Mouse (Mus musculus) midbrain, embryonic 14.5 days (tissue): ENCODE results near the gene Map3k10. TPM values are rescaled to one million over a fixed set of nuclear protein-coding genes. Genes with fewer than 3 reads are reported as not detected.

Experiments
- ATAC-seq: fragments of 200-750 bp; cut with Nextera tagmentation; 2 replicates; pipeline ENCODE4 v1.8.0; 2017; ENCODE audit warnings: moderate number of reproducible peaks, moderate library complexity; ENCODE audit not compliant: low FRiP score, low TSS enrichment
- DNase-seq: peaks from one replicate; pipeline ENCODE4 v3.0.0-alpha.2; 2015
- H3K27ac ChIP-seq: fragments of 300-500 bp; sonication (generic); replicated peaks from 2 replicates; pipeline ENCODE4 v1.5.1; 2014; ENCODE audit warnings: mild to moderate bottlenecking, low read depth, low read length, moderate library complexity
- H3K27me3 ChIP-seq: fragments of 300-500 bp; sonication (generic); 2 replicates; pipeline ENCODE4 v1.6.1; 2014; ENCODE audit warnings: low read length, control low read depth, mixed read lengths; ENCODE audit not compliant: control insufficient read depth, insufficient read depth
- H3K36me3 ChIP-seq: fragments of 300-500 bp; sonication (generic); 2 replicates; pipeline ENCODE4 v1.6.1; 2014; ENCODE audit warnings: low read length, control low read depth; ENCODE audit not compliant: control insufficient read depth, insufficient read depth
- H3K4me1 ChIP-seq: fragments of 300-500 bp; sonication (generic); 2 replicates; pipeline ENCODE4 v1.6.1; 2014; ENCODE audit warnings: mild to moderate bottlenecking, antibody characterized with exemption, low read length, control low read depth; ENCODE audit not compliant: control insufficient read depth, insufficient read depth
- H3K4me2 ChIP-seq: fragments of 300-500 bp; sonication (generic); 2 replicates; pipeline ENCODE4 v1.6.1; 2014; ENCODE audit warnings: mild to moderate bottlenecking, low read length, moderate library complexity
- H3K4me3 ChIP-seq: fragments of 300-500 bp; sonication (generic); replicated peaks from 2 replicates; pipeline ENCODE4 v1.5.1; 2014; ENCODE audit warnings: low read depth, low read length
- H3K9ac ChIP-seq: fragments of 300-500 bp; sonication (generic); replicated peaks from 2 replicates; pipeline ENCODE4 v1.6.1; 2014; ENCODE audit warnings: mild to moderate bottlenecking, low read length, moderate library complexity
- H3K9me3 ChIP-seq: fragments of 300-500 bp; sonication (generic); 2 replicates; pipeline ENCODE4 v1.6.1; 2016; ENCODE audit warnings: low read length, control low read depth, mixed read lengths; ENCODE audit not compliant: control insufficient read depth
- WGBS: fragments of 180-500 bp; shearing (Covaris S2); extraction: QIAGEN DNeasy Blood & Tissue Kit; methylation state at CpG from one replicate; pipeline ENCODE4 v1.1.7; 2014; 5-methylcytosine and 5-hydroxymethylcytosine counted together
- polyA plus RNA-seq: library from polyadenylated mRNA; unstranded; fragments of >200 nt; fragmentation: Nextera tagmentation; extraction: Ambion mirVana; gene quantifications from 2 replicates; pipeline ENCODE4 v1.2.1, GENCODE M21; 2014

The Map3k10 gene
- polyA plus RNA-seq, 1 experiment from 2014 or later: 19.0 TPM

DNA sequence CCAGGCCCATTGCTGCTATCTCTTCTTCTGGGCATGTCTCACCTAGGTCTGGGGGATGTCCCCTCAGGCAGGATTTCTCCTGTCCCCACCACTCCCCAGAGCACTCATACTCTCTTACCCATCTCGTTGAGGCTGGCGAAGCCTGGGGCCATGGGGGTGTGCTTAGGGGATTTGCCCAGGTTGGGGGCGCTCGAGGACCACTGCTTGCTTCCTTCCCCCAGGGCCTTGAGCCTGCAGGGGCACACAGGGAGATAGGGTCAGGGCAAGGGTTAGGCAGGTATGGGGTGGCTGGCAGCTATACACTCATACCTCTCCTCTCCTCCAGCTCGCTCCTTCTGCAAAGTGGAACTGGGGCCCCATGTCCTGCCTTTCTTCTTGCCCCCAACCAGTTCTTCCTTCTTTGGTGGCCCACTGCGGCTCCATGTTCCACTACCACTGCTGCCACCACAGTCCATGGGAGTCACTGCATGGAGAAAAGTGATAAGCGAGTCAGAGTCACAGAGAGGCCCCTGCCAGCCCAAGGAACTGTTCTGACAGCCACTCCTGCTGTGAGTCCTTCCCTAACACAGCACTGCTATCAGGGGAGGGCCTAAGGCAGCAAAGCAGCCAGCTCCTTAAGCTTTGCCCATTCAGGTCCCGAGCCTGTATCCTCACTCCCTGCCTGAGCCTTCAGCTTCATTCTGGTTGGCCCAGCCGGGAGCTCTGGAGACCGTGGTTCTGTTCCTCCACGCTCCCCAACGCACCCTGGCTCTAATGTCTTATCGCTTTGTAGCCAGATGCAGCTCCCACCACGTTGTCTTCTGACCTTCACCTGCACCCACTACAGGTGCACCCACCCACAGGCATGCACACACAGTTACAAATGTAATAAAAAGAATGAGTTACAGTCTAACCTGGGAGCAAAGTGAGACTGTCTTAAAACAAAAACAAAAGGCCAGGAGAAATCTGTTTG is 15.4 kb downstream of the Map3k10 start:
- no peak overlapping the region for H3K4me3 ChIP-seq
- H3K4me2 ChIP-seq: no peak overlapping the region
- no peak for ATAC-seq
- no peak for DNase-seq
- no peak overlapping the region for H3K9ac ChIP-seq
- no peaks in the 10 kb centered on the region for H3K9me3 ChIP-seq
- H3K27me3 ChIP-seq: no peaks in the 10 kb centered on the region
- H3K27ac ChIP-seq: no peak overlapping the region
- peaks cover 6% of the 10 kb centered on the region; the same call in 1 of the 2 replicates for H3K4me1 ChIP-seq
- 65% methylated on average over 14 of the region's 14 CpGs for WGBS
- H3K36me3 ChIP-seq: peaks cover 69% of the 10 kb centered on the region

DNA sequence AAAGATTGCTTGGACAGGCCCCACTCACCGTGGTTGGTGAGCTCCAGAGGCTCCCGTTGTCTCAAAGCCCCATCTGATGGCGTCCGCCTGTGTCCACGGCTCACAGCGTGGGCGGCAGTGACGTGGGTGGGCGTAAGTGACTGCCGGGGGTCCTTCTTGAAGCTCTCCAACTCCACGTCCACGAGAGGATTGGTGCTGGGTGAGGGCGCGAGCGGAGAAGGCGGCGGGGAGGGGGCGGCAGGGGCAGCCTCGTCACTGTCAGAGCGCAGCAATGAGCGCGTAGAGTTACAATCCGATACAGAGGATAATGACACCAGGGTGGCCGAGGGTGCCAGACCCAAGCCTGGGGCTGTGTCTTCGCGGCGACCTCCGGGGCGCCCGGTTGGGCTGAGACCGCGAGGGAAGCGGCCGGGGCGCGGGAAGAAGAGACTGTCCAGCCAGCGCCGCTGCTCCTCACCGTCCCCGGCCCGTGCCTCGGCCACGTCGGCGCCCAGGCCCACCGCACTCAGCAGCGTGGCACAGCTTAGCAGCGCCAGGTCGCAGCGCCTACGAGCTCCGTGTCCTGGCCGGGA is 16.5 kb downstream of the Map3k10 start:
- WGBS: 36% methylated on average over 52 of the region's 53 CpGs
- no peak for DNase-seq
- Histone ChIP-seq H3K36me3 (peaks cover 65% of the 10 kb centered on the region), H3K4me3 (no peak overlapping the region), H3K4me1 (peaks cover 10% of the 10 kb centered on the region; the same call in 1 of the 2 replicates), H3K27me3 (no peaks in the 10 kb centered on the region), H3K9me3 (no peaks in the 10 kb centered on the region), H3K9ac (no peak overlapping the region), H3K27ac (no peak overlapping the region), H3K4me2 (no peak overlapping the region)
- ATAC-seq: no peak

DNA sequence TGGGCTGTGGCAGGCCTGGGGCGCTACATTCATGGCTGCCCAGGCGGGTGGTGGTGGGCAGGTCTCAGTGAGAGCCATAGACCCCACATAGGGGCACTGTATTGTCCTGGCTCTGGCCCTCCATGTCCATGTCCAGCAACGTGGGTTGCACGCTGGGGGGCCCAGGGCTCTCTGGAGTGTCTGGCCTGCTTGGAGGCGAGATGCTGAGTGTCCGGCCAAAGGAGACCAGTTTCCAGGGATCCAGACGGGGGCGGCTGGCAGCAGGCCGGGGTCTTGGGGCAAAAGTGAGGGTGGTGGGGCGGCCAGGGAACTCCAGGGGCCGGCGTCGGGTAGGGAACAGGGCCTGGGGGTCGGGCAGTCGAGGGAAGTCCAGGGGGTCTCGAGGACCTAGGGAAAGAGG is 17.8 kb downstream of the Map3k10 start:
- Histone ChIP-seq H3K36me3 (peaks cover 57% of the 10 kb centered on the region), H3K9me3 (no peaks in the 10 kb centered on the region), H3K4me1 (peaks cover 11% of the 10 kb centered on the region; the same call in 1 of the 2 replicates), H3K4me2 (no peak overlapping the region), H3K4me3 (no peak overlapping the region), H3K27ac (no peak overlapping the region), H3K27me3 (no peaks in the 10 kb centered on the region), H3K9ac (no peak overlapping the region)
- no peak for DNase-seq
- whole genome bisulfite sequencing: 89% methylated on average over 16 of the region's 16 CpGs
- no peak for ATAC-seq

DNA sequence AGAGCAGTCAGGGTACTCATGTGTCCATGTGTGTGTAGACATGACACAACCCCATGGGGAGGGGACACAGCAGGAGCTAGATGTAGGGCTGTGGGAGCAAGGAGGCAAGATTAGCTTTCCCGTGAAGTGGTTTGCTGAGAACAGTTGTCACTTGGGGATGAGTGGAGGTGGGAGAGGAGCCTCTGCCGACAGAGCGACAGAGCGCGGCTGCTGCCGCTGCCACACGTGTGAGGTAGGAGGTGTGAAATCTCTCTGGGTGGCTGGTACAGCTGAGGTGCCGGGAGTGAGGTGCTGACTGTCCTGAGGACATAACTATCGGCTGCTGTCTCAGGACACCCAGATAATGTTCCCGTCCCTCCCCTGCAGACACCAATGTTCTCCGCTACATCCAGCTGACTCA is 18.9 kb downstream of the Map3k10 start:
- Histone ChIP-seq H3K4me1 (peaks cover 11% of the 10 kb centered on the region; the same call in 1 of the 2 replicates), H3K9ac (no peak overlapping the region), H3K4me3 (no peak overlapping the region), H3K27ac (no peak overlapping the region), H3K4me2 (no peak overlapping the region), H3K9me3 (no peaks in the 10 kb centered on the region), H3K36me3 (peaks cover 47% of the 10 kb centered on the region), H3K27me3 (no peaks in the 10 kb centered on the region)
- no peak for ATAC-seq
- 81% methylated on average over 11 of the region's 11 CpGs for WGBS
- DNase-seq: no peak

DNA sequence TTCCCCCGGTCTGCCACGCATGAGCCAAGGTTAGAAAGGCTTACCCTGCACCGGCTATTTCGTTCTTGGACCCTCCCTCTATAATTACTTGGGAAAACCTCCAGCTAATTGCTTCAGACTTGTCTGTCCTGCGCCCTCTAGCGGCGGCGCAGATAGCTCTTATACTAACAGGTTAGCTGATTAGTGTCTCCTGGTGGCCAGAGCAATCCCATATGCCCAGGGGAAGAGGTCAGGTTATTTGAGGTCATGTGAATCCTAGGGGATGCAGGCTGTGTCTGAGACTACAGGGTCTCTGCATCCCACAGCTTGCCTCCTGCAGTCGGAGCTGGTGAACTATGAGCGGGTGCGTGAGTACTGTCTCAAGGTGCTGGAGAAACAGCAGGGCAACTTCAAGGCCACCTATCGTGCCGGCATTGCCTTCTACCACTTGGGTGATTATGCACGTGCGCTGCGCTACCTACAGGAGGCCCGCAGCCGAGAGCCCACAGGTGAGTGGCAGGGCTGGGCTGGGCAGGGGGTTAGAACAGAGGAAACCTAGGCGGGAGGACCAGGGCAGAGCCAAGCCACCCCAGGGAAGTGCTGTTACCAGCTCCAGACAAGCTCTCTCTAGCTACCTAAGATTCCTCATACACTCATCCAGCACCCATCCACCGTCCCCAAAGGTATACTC is 19.7 kb downstream of the Map3k10 start:
- DNase-seq (peak; percentile 47), ATAC-seq (no peak)
- 66% methylated on average over 20 of the region's 20 CpGs for WGBS
- Histone ChIP-seq H3K27me3 (no peaks in the 10 kb centered on the region), H3K4me1 (peaks cover 11% of the 10 kb centered on the region; the same call in 1 of the 2 replicates), H3K36me3 (peaks cover 40% of the 10 kb centered on the region), H3K4me3 (peak overlapping the region; percentile 65), H3K27ac (peak overlapping the region; percentile 95), H3K9ac (peak overlapping the region; percentile 85), H3K4me2 (peak overlapping the region; percentile 75), H3K9me3 (no peaks in the 10 kb centered on the region)

DNA sequence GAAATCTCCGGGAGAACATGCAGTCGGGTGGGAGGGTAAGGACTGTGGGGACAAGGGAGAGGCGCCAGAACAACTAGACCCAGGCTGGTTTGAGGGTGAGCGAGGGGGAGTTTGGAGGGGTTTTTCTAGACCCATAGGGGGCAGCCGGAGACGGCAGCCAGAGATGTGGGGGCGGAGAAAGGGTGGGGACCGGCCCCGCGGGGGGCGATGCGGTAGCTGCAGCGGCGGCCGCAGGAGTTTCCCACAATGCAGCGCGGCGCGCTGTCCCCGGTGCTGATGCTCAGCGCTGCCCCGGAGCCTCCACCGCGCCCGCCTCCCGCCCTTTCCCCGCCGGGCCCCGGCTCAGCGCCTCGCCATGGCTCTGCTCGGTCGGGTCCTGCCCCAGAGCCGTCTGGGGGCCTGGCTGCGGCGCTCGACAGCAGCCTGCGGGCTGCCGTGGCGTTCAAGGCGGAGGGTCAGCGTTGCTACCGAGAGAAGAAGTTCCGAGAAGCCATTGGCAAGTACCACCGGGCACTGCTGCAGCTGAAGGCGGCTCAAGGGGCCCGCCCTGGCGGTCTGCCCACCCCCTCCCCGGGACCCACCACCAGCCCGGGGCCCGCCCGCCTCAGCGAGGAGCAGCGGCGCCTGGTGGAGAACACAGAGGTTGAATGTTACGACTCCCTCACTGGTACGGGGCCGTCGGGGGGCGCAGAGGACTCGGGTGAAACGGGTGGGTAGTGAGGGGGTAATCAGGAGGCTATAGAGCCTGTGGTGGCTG is 20.5 kb downstream of the Map3k10 start, which contains the start of gene Ttc9b:
Ttc9b (plus strand) TSS at position 235 of the 757 bp plus-strand sequence.
- Histone ChIP-seq H3K27me3 (no peaks in the 10 kb centered on the region), H3K36me3 (peaks cover 32% of the 10 kb centered on the region), H3K4me3 (peak within 1 kb of the TSS; percentile 65), H3K4me1 (peaks cover 11% of the 10 kb centered on the region; the same call in 1 of the 2 replicates), H3K27ac (peak within 1 kb of the TSS; percentile 95), H3K9me3 (no peaks in the 10 kb centered on the region), H3K9ac (peak within 1 kb of the TSS; percentile 85), H3K4me2 (peak within 1 kb of the TSS; percentile 75)
- WGBS: under 1% methylated on average over 62 of the region's 62 CpGs
- peak; percentile 92 for DNase-seq
- peak; percentile 78 for ATAC-seq

DNA sequence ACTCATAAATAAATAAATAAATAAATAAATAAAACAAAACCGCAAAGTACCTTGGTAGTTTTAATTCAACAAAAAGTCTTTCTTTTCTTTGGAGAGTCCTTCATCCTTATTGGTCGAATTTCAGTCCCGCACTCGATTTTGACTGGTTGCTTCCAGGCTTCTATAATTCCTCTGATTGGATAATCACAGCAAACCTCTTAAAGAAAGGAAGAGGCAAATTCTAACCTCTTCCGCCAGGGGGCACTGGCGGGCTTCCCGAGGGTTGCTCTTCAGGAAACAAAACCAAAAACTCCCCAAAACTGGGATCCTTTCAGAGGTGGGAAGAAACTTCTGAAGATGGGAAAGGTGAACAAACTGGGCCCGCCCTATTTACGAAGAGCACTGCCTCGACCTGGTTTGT is 23.4 kb downstream of the Map3k10 start:
- no peak overlapping the region for H3K27ac ChIP-seq
- H3K4me1 ChIP-seq: peaks cover 11% of the 10 kb centered on the region; the same call in 1 of the 2 replicates
- ATAC-seq (no peak), DNase-seq (peak; percentile 87)
- no peaks in the 10 kb centered on the region for H3K9me3 ChIP-seq
- H3K36me3 ChIP-seq: peaks cover 3% of the 10 kb centered on the region; the same call in 1 of the 2 replicates
- H3K4me2 ChIP-seq: no peak overlapping the region
- no peak overlapping the region for H3K9ac ChIP-seq
- WGBS: 7% methylated on average over 10 of the region's 10 CpGs
- no peaks in the 10 kb centered on the region for H3K27me3 ChIP-seq
- H3K4me3 ChIP-seq: no peak overlapping the region

DNA sequence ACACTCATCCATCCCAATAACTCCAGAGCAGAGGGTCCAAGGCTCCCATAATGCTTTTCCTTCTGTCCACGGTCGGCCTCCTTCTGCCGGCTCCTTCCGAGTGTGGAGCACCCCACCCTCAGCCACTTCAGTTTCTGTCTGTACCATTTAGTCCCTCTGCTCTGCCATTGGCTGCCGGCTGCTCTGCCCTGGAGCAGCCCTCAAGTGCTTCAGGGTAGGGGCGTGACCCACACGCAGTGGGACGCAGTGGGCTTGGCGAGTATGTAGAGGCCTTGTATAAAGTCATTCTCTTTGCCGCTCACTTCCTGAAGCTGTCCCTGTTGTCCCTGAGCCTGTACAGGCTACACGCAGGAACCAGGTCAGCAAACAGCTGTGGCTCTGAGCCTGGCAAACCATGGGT is 24.7 kb downstream of the Map3k10 start:
- peaks cover 7% of the 10 kb centered on the region; the same call in 1 of the 2 replicates for H3K4me1 ChIP-seq
- H3K9me3 ChIP-seq: no peaks in the 10 kb centered on the region
- 96% methylated on average over 11 of the region's 11 CpGs for WGBS
- ATAC-seq (no peak), DNase-seq (no peak)
- H3K27ac ChIP-seq: no peak overlapping the region
- no peak overlapping the region for H3K9ac ChIP-seq
- H3K4me3 ChIP-seq: no peak overlapping the region
- H3K36me3 ChIP-seq: no peaks in the 10 kb centered on the region
- no peak overlapping the region for H3K4me2 ChIP-seq
- H3K27me3 ChIP-seq: no peaks in the 10 kb centered on the region
